Mouse (Mus musculus): ENCODE results near the gene Slc25a35. TPM values are rescaled to one million over a fixed set of nuclear protein-coding genes. Genes with fewer than 3 reads are reported as not detected.
"Not testable (repeated sequence)": the region's sequence is repeated elsewhere in the genome, so short reads cannot be mapped to it uniquely, and the experiment has no call there.

Slc25a35 gene
- total and polyA plus RNA-seq, 3 experiments = 1.1 to 5.2 (median 1.3) TPM

- Histone ChIP-seq H3K27me3 (ENCODE audit: insufficient read depth, low read length) (no peaks in the 10 kb centered on the region), H3K36me3 (replicated peaks) (peaks cover 98% of the 10 kb centered on the region), H3K4me1 (ENCODE audit: insufficient read depth, low read depth, low read length) (peaks cover 3% of the 10 kb centered on the region; the same call in 1 of the 2 replicates), H3K9me3 (replicated peaks) (no peaks in the 10 kb centered on the region), H3K4me3 (ENCODE audit: low read depth, low read length) (no peak overlapping the region)
- no peak for DNase-seq (ENCODE audit: low spot score)
- ATAC-seq (ENCODE audit: extremely low read depth, insufficient number of reproducible peaks, low FRiP score, poor library complexity, severe bottlenecking) = no peak
- TF ChIP-seq GATA2 (IDR thresholded peaks at IDR 0.05; ENCODE audit: borderline replicate concordance, low read depth, low read length) (no peak), POLR2AphosphoS5 (IDR thresholded peaks at IDR 0.05; ENCODE audit: insufficient replicate concordance, low read depth, low read length) (no peak), GATA1 (IDR thresholded peaks at IDR 0.05; ENCODE audit: borderline replicate concordance, low read length) (no peak), TAL1 (conservative IDR thresholded peaks at IDR 0.05; ENCODE audit: low read depth, low read length) (no peak), CTCF (IDR thresholded peaks at IDR 0.05; ENCODE audit: low read depth, low read length) (no peak)
Observed at GRCm38 (mm10) chr11:68993122-68993521, 25.2 kb downstream of the Slc25a35 start.

- no peak overlapping the region for H3K4me3 ChIP-seq (ENCODE audit: low read depth, low read length)
- no peak for ATAC-seq (ENCODE audit: extremely low read depth, insufficient number of reproducible peaks, low FRiP score, poor library complexity, severe bottlenecking)
- DNase-seq (ENCODE audit: low spot score) = no peak
- H3K36me3 ChIP-seq (replicated peaks) = peaks cover 98% of the 10 kb centered on the region
- no peaks in the 10 kb centered on the region for H3K27me3 ChIP-seq (ENCODE audit: insufficient read depth, low read length)
- TF ChIP-seq POLR2AphosphoS5 (IDR thresholded peaks at IDR 0.05; ENCODE audit: insufficient replicate concordance, low read depth, low read length) = no peak
- H3K9me3 ChIP-seq (replicated peaks) = no peaks in the 10 kb centered on the region
- H3K4me1 ChIP-seq (ENCODE audit: insufficient read depth, low read depth, low read length) = peaks cover 3% of the 10 kb centered on the region; the same call in 1 of the 2 replicates
Observed at GRCm38 (mm10) chr11:68994377-68994776, 26.4 kb downstream of the Slc25a35 start.

GRCm38 (mm10) chr11:68997080-68997479, 29.1 kb downstream of the Slc25a35 start:
- Histone ChIP-seq H3K4me1 (ENCODE audit: insufficient read depth, low read depth, low read length) (peaks cover 3% of the 10 kb centered on the region; the same call in 1 of the 2 replicates), H3K4me3 (ENCODE audit: low read depth, low read length) (no peak overlapping the region), H3K36me3 (replicated peaks) (peaks cover 98% of the 10 kb centered on the region), H3K9me3 (replicated peaks) (no peaks in the 10 kb centered on the region), H3K27me3 (ENCODE audit: insufficient read depth, low read length) (no peaks in the 10 kb centered on the region)
- TF ChIP-seq CTCF (IDR thresholded peaks at IDR 0.05; ENCODE audit: low read depth, low read length) (no peak), TAL1 (conservative IDR thresholded peaks at IDR 0.05; ENCODE audit: low read depth, low read length) (no peak), GATA1 (IDR thresholded peaks at IDR 0.05; ENCODE audit: borderline replicate concordance, low read length) (no peak), POLR2AphosphoS5 (IDR thresholded peaks at IDR 0.05; ENCODE audit: insufficient replicate concordance, low read depth, low read length) (no peak), GATA2 (IDR thresholded peaks at IDR 0.05; ENCODE audit: borderline replicate concordance, low read depth, low read length) (no peak)
- DNase-seq (ENCODE audit: low spot score) = no peak
- no peak for ATAC-seq (ENCODE audit: extremely low read depth, insufficient number of reproducible peaks, low FRiP score, poor library complexity, severe bottlenecking)

- Histone ChIP-seq H3K36me3 (replicated peaks) (peaks cover 93% of the 10 kb centered on the region), H3K4me1 (ENCODE audit: insufficient read depth, low read depth, low read length) (peaks cover 43% of the 10 kb centered on the region)
- not testable (repeated sequence) for H3K9me3 ChIP-seq (replicated peaks); H3K27me3 ChIP-seq (ENCODE audit: insufficient read depth, low read length); DNase-seq (ENCODE audit: low spot score); H3K4me3 ChIP-seq (ENCODE audit: low read depth, low read length); ATAC-seq (ENCODE audit: extremely low read depth, insufficient number of reproducible peaks, low FRiP score, poor library complexity, severe bottlenecking)
Observed at GRCm38 (mm10) chr11:69002782-69003181, 34.9 kb downstream of the Slc25a35 start.

GRCm38 (mm10) chr11:69003592-69003991, 35.7 kb downstream of the Slc25a35 start:
- Histone ChIP-seq H3K36me3 (replicated peaks) (peaks cover 84% of the 10 kb centered on the region), H3K27me3 (ENCODE audit: insufficient read depth, low read length) (no peaks in the 10 kb centered on the region), H3K9me3 (replicated peaks) (no peaks in the 10 kb centered on the region), H3K4me3 (ENCODE audit: low read depth, low read length) (no peak overlapping the region), H3K4me1 (ENCODE audit: insufficient read depth, low read depth, low read length) (peaks cover 46% of the 10 kb centered on the region)
- ATAC-seq (ENCODE audit: extremely low read depth, insufficient number of reproducible peaks, low FRiP score, poor library complexity, severe bottlenecking) = no peak
- no peak for DNase-seq (ENCODE audit: low spot score)
- TF ChIP-seq POLR2AphosphoS5 (IDR thresholded peaks at IDR 0.05; ENCODE audit: insufficient replicate concordance, low read depth, low read length) (no peak), TAL1 (conservative IDR thresholded peaks at IDR 0.05; ENCODE audit: low read depth, low read length) (no peak), GATA1 (IDR thresholded peaks at IDR 0.05; ENCODE audit: borderline replicate concordance, low read length) (no peak), CTCF (IDR thresholded peaks at IDR 0.05; ENCODE audit: low read depth, low read length) (no peak)

- Histone ChIP-seq H3K27me3 (ENCODE audit: insufficient read depth, low read length) (no peaks in the 10 kb centered on the region), H3K4me1 (ENCODE audit: insufficient read depth, low read depth, low read length) (peaks cover 46% of the 10 kb centered on the region), H3K36me3 (replicated peaks) (peaks cover 70% of the 10 kb centered on the region), H3K9me3 (replicated peaks) (no peaks in the 10 kb centered on the region), H3K4me3 (ENCODE audit: low read depth, low read length) (no peak overlapping the region)
- TF ChIP-seq GATA1 (IDR thresholded peaks at IDR 0.05; ENCODE audit: borderline replicate concordance, low read length) = no peak
- no peak for TF ChIP-seq GATA2 (IDR thresholded peaks at IDR 0.05; ENCODE audit: borderline replicate concordance, low read depth, low read length)
- no peak for TF ChIP-seq TAL1 (conservative IDR thresholded peaks at IDR 0.05; ENCODE audit: low read depth, low read length)
- no peak for TF ChIP-seq CTCF (IDR thresholded peaks at IDR 0.05; ENCODE audit: low read depth, low read length)
- no peak for TF ChIP-seq POLR2AphosphoS5 (IDR thresholded peaks at IDR 0.05; ENCODE audit: insufficient replicate concordance, low read depth, low read length)
- no peak for DNase-seq (ENCODE audit: low spot score)
- ATAC-seq (ENCODE audit: extremely low read depth, insufficient number of reproducible peaks, low FRiP score, poor library complexity, severe bottlenecking) = no peak
Observed at GRCm38 (mm10) chr11:69005193-69005592, 37.3 kb downstream of the Slc25a35 start.

- not testable (repeated sequence) for H3K27me3 ChIP-seq (ENCODE audit: insufficient read depth, low read length); DNase-seq (ENCODE audit: low spot score); H3K9me3 ChIP-seq (replicated peaks); ATAC-seq (ENCODE audit: extremely low read depth, insufficient number of reproducible peaks, low FRiP score, poor library complexity, severe bottlenecking)
- Histone ChIP-seq H3K4me1 (ENCODE audit: insufficient read depth, low read depth, low read length) (peaks cover 53% of the 10 kb centered on the region), H3K4me3 (ENCODE audit: low read depth, low read length) (peak overlapping the region; percentile 89; the same call in 1 of the 2 replicates), H3K36me3 (replicated peaks) (peaks cover 56% of the 10 kb centered on the region)
Observed at GRCm38 (mm10) chr11:69006575-69006974, 38.6 kb downstream of the Slc25a35 start.

Measured in G1E (cell line).